Mouse (Mus musculus): ENCODE measurements at regions not wholly inside any gene's neighbourhood (a gene's known extent, or its start where the extent isn't known, plus 50 kb on each side); places are given as distances from the start of the nearest gene placed in this dataset.

- TF ChIP-seq CTCF (IDR thresholded peaks at IDR 0.05 in 2 of 3, conservative IDR thresholded peaks at IDR 0.05 in 1 of 3; ENCODE audit: control insufficient read depth in 1 of 3, insufficient read depth in 1 of 3, low read depth in 2 of 3, low read length in 3 of 3, poor library complexity in 1 of 3, severe bottlenecking in 1 of 3) (no peak), POLR2A (IDR thresholded peaks at IDR 0.05; ENCODE audit: control insufficient read depth in 1 of 2, insufficient read depth in 1 of 2, low read depth in 1 of 2, low read length in 2 of 2, poor library complexity in 1 of 2) (no peak), POLR2AphosphoS2 (IDR thresholded peaks at IDR 0.05; ENCODE audit: low read length) (no peak), EP300 (IDR thresholded peaks at IDR 0.05; ENCODE audit: low read depth in 1 of 2, low read length in 2 of 2) (no peak), USF2 (IDR thresholded peaks at IDR 0.05; ENCODE audit: borderline replicate concordance in 1 of 2, insufficient read depth in 1 of 2, low read depth in 1 of 2, low read length in 2 of 2) (no peak), UBTF (IDR thresholded peaks at IDR 0.05; ENCODE audit: borderline replicate concordance, insufficient read depth, low read depth, low read length) (no peak), ZC3H11A (IDR thresholded peaks at IDR 0.05; ENCODE audit: low read depth, low read length) (no peak), HCFC1 (IDR thresholded peaks at IDR 0.05; ENCODE audit: low read depth, low read length) (no peak), KAT2A (conservative IDR thresholded peaks at IDR 0.05; ENCODE audit: low read depth, low read length) (no peak), POLR2AphosphoS5 (IDR thresholded peaks at IDR 0.05; ENCODE audit: borderline replicate concordance, low read depth, low read length) (no peak)
These were observed 992.3 kb upstream of the Gm7489 start for GRCm38 (mm10) chr15:52892244-52892950.

All from MEL (cell line).